Mouse (Mus musculus) granulocyte monocyte progenitor cell, adult 5-6 weeks (primary cell): ENCODE measurements around the gene Lrrc46. TPM values are rescaled to one million over a fixed set of nuclear protein-coding genes. Genes with fewer than 3 reads are reported as not detected.

Experiments used
- ATAC-seq: replicated peaks from 2 replicates; pipeline ENCODE4 v1.8.0; 2016; ENCODE audit warnings: mild to moderate bottlenecking, moderate TSS enrichment, inconsistent platforms; ENCODE audit not compliant: poor library complexity, severe bottlenecking
- total RNA-seq, 2 experiments: library from RNA; stranded (forward) in 1 of 2; stranded (reverse) in 1 of 2; fragments of 200-712, 200-1000 nt in 1 of 2; fragments of >200 nt in 1 of 2; fragmentation: Nextera tagmentation in 1 of 2; gene quantifications; 2 replicates each; pipeline ENCODE4 v1.2.3; 2014 to 2017

Gene Lrrc46
- total RNA-seq, 2 experiments from 2014 or later: 0.10 TPM; not detected in 1

- ATAC-seq: peak; percentile 82
Observed at GRCm38 (mm10) chr11:97050216-97050943, 9.2 kb upstream of the Lrrc46 start, which contains the start of gene Osbpl7. TSS of gene Osbpl7 (plus strand) at chr11:97050628.

GRCm38 (mm10) chr11:97049492-97050085 lies 8.4 kb upstream of the Lrrc46 start:
- no peak for ATAC-seq

- ATAC-seq: no peak
Observed at GRCm38 (mm10) chr11:97048090-97048650, 7.0 kb upstream of the Lrrc46 start.

- no peak for ATAC-seq
Observed at GRCm38 (mm10) chr11:97045861-97046260, 4.7 kb upstream of the Lrrc46 start.

GRCm38 (mm10) chr11:97044902-97045301 lies 3.7 kb upstream of the Lrrc46 start:
- ATAC-seq: no peak

- ATAC-seq: no peak
Observed at GRCm38 (mm10) chr11:97040301-97041021, 746 bp downstream of the Lrrc46 start.

- no peak for ATAC-seq
Observed at GRCm38 (mm10) chr11:97038881-97039280, 2.3 kb downstream of the Lrrc46 start.

- ATAC-seq: no peak
Observed at GRCm38 (mm10) chr11:97036141-97036540, 5.1 kb downstream of the Lrrc46 start.

- no peak for ATAC-seq
Observed at GRCm38 (mm10) chr11:97033781-97034180, 7.4 kb downstream of the Lrrc46 start.

GRCm38 (mm10) chr11:97032499-97032898 lies 8.7 kb downstream of the Lrrc46 start:
- no peak for ATAC-seq

GRCm38 (mm10) chr11:97031977-97032376 lies 9.2 kb downstream of the Lrrc46 start:
- no peak for ATAC-seq

- no peak for ATAC-seq
Observed at GRCm38 (mm10) chr11:97030426-97030825, 10.8 kb downstream of the Lrrc46 start.

- ATAC-seq: peak; percentile 87
Observed at GRCm38 (mm10) chr11:97029686-97030417, 11.4 kb downstream of the Lrrc46 start, which contains the start of gene Scrn2. TSS of gene Scrn2 (plus strand) at chr11:97029938.

GRCm38 (mm10) chr11:97025721-97026344 lies 15.4 kb downstream of the Lrrc46 start:
- peak; percentile 73 for ATAC-seq

GRCm38 (mm10) chr11:97024977-97025376 lies 16.2 kb downstream of the Lrrc46 start:
- no peak for ATAC-seq

GRCm38 (mm10) chr11:97021873-97022484 lies 19.2 kb downstream of the Lrrc46 start:
- ATAC-seq: peak; percentile 52

- ATAC-seq: no peak
Observed at GRCm38 (mm10) chr11:97021121-97021765, 20.0 kb downstream of the Lrrc46 start.

GRCm38 (mm10) chr11:97019345-97019708 lies 21.9 kb downstream of the Lrrc46 start:
- ATAC-seq: no peak
